Mouse (Mus musculus) liver, adult 2 months (tissue): ENCODE data around the gene 2700049A03Rik. TPM values are rescaled to one million over a fixed set of nuclear protein-coding genes. Genes with fewer than 3 reads are reported as not detected.
"Not testable (repeated sequence)": the region's sequence is repeated elsewhere in the genome, so short reads cannot be mapped to it uniquely, and the experiment has no call there.

Experiments used
- DNase-seq: peaks from one replicate; pipeline ENCODE4 v3.0.0-alpha.2; 2011; ENCODE audit warnings: low read depth, low spot score; ENCODE audit errors: extremely low read depth
- H3K27ac ChIP-seq: fragments of 200-500 bp; replicated peaks from 2 replicates; pipeline ENCODE4 v1.5.1; 2012; ENCODE audit warnings: low read depth, mild to moderate bottlenecking, control low read depth, inconsistent platforms, low read length; ENCODE audit not compliant: insufficient read depth
- H3K27me3 ChIP-seq: fragments of 200-500 bp; 2 replicates; pipeline ENCODE4 v1.6.1; 2012; ENCODE audit warnings: mild to moderate bottlenecking, moderate library complexity, low read length, inconsistent platforms; ENCODE audit not compliant: control insufficient read depth, insufficient read depth
- H3K36me3 ChIP-seq: fragments of 200-500 bp; 2 replicates; pipeline ENCODE4 v1.6.1; 2012; ENCODE audit warnings: low read length, inconsistent platforms; ENCODE audit not compliant: control insufficient read depth, insufficient read depth
- H3K4me1 ChIP-seq: fragments of 200-500 bp; 2 replicates; pipeline ENCODE4 v1.6.1; 2011; ENCODE audit warnings: low read length; ENCODE audit not compliant: control insufficient read depth, insufficient read depth
- H3K4me3 ChIP-seq: fragments of 200-500 bp; 2 replicates; pipeline ENCODE4 v1.5.1; 2011; ENCODE audit warnings: low read depth, mild to moderate bottlenecking, control low read depth, low read length, moderate library complexity; ENCODE audit not compliant: insufficient read depth
- H3K79me2 ChIP-seq: fragments of 200-500 bp; 2 replicates; pipeline ENCODE4 v1.6.1; 2012; ENCODE audit warnings: inconsistent platforms, mild to moderate bottlenecking, low read length, moderate library complexity; ENCODE audit not compliant: control insufficient read depth, insufficient read depth
- H3K9ac ChIP-seq: fragments of 200-500 bp; 2 replicates; pipeline ENCODE4 v1.6.1; 2012; ENCODE audit warnings: low read depth, mild to moderate bottlenecking, control low read depth, inconsistent platforms, low read length
- CTCF ChIP-seq: fragments of 200-500 bp; IDR thresholded peaks from 2 replicates; pipeline ENCODE4 v1.5.1; 2011; ENCODE audit warnings: low read depth, low read length, control low read depth
- POLR2A ChIP-seq: fragments of 200-500 bp; IDR thresholded peaks from 2 replicates; pipeline ENCODE4 v1.6.1; 2011; ENCODE audit warnings: low read length, control low read depth; ENCODE audit not compliant: insufficient read depth; ENCODE audit errors: extremely low read depth
- WGBS: fragments of 180-500 bp; shearing (Covaris S2); methylation state at CpG from one replicate; pipeline ENCODE4 v1.1.7; 2018; 5-methylcytosine and 5-hydroxymethylcytosine counted together
- polyA plus RNA-seq: library from polyadenylated mRNA; depleted of rRNA; stranded (reverse); fragments of >200 nt; gene quantifications from 2 replicates; pipeline ENCODE4 v1.2.3, GENCODE M21; 2012; rRNA removed
- total RNA-seq: library from RNA; depleted of rRNA; stranded (reverse); fragments of >200 nt; gene quantifications from 2 replicates; pipeline ENCODE4 v1.2.3, GENCODE M21; 2014; rRNA removed

Gene 2700049A03Rik
- total RNA-seq (3.4 and 3.5 TPM in 2 replicates), polyA plus RNA-seq (0.56 and 0.93 TPM in 2 replicates)

- WGBS, result under 1% methylated on average over 52 of the region's 52 CpGs
- H3K4me3 ChIP-seq, result peak within 1 kb of the TSS; percentile 77
- peak; percentile 86 for DNase-seq
- peaks cover 7% of the 10 kb centered on the region for H3K4me1 ChIP-seq
- no peaks in the 10 kb centered on the region for H3K27me3 ChIP-seq
- H3K9ac ChIP-seq, result peak within 1 kb of the TSS; percentile 77
- peaks cover 7% of the 10 kb centered on the region for H3K79me2 ChIP-seq
- H3K36me3 ChIP-seq, result peaks cover 14% of the 10 kb centered on the region
- H3K27ac ChIP-seq, result peak within 1 kb of the TSS; percentile 78
- TF ChIP-seq CTCF (no peak), POLR2A (peak; percentile 75)
These were observed at the start of gene 2700049A03Rik, which contains the start of gene Timm9 for GRCm38 (mm10) chr12:71136130-71136973. 2700049A03Rik (plus strand) TSS chr12:71136848. Timm9 (minus strand) TSS chr12:71136684.

DNA sequence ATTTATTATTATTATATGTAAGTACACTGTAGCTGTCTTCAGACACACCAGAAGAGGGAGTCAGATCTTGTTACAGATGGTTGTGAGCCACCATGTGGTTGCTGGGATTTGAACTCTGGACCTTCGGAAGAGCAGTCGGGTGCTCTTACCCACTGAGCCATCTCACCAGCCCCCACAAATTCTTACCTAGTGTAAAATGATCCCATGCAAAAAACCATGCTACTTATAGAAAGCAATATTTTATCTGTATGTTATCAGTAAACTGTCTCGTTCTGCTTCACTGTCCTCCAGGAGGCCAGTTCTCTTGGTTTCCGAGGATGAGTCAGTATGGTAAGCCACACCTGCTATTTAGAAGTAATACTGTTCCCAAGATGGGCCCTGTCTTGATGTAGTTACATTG lies 32.4 kb upstream of the 2700049A03Rik start:
- not testable (repeated sequence) for H3K27me3 ChIP-seq, H3K4me1 ChIP-seq, H3K4me3 ChIP-seq, H3K27ac ChIP-seq, H3K9ac ChIP-seq, H3K79me2 ChIP-seq, H3K36me3 ChIP-seq, DNase-seq
- WGBS, result 82% methylated on average over 4 of the region's 4 CpGs

GRCm38 (mm10) chr12:71107216-71107771 lies 29.4 kb upstream of the 2700049A03Rik start:
- no peak overlapping the region for H3K4me3 ChIP-seq
- TF ChIP-seq POLR2A, result no peak
- TF ChIP-seq CTCF, result no peak
- no peaks in the 10 kb centered on the region for H3K4me1 ChIP-seq
- H3K27me3 ChIP-seq, result no peaks in the 10 kb centered on the region
- no peak overlapping the region for H3K9ac ChIP-seq
- 89% methylated on average over 6 of the region's 6 CpGs for WGBS
- no peak for DNase-seq
- no peaks in the 10 kb centered on the region for H3K79me2 ChIP-seq
- H3K36me3 ChIP-seq, result no peaks in the 10 kb centered on the region
- H3K27ac ChIP-seq, result no peak overlapping the region

DNA sequence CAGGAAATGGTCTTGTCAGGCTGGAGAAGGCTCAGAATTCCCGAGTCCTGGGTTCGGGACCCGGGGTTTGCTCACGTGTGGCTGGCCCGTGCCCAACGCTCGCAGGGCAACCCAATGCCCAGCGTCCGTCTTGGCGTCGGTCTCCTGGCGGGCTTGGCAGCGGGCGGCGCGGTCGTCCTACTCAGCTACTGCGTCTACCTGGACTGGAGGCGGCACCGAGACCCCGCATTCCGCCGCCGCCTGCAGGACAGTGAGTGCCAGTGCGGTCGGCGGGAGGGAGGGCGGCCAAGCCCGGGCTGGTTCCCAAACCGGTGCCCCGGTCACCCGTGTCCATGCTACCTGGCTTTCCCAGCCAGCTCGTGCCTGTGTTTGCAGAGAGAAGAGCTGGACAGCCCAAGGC lies 25.3 kb upstream of the 2700049A03Rik start, which contains the start of gene Tomm20l:
Gene Tomm20l, plus strand, starts transcription at position 98 of the 400 bp plus-strand sequence.
- Histone ChIP-seq H3K36me3 (no peaks in the 10 kb centered on the region), H3K4me3 (peak within 1 kb of the TSS; percentile 36; the same call in 1 of the 2 replicates), H3K4me1 (no peaks in the 10 kb centered on the region), H3K27ac (no peak within 1 kb of the TSS), H3K79me2 (no peaks in the 10 kb centered on the region), H3K9ac (peak within 1 kb of the TSS; percentile 65), H3K27me3 (no peaks in the 10 kb centered on the region)
- peak; percentile 61 for DNase-seq
- TF ChIP-seq CTCF, result peak; percentile 44
- TF ChIP-seq POLR2A, result no peak
- 7% methylated on average over 33 of the region's 33 CpGs for WGBS

GRCm38 (mm10) chr12:71113074-71113473 lies 23.6 kb upstream of the 2700049A03Rik start:
- no peak overlapping the region for H3K4me3 ChIP-seq
- no peak overlapping the region for H3K27ac ChIP-seq
- H3K9ac ChIP-seq, result no peak overlapping the region
- no peak for DNase-seq
- no peaks in the 10 kb centered on the region for H3K4me1 ChIP-seq
- H3K27me3 ChIP-seq, result no peaks in the 10 kb centered on the region
- H3K79me2 ChIP-seq, result no peaks in the 10 kb centered on the region
- H3K36me3 ChIP-seq, result no peaks in the 10 kb centered on the region
- WGBS, result 72% methylated on average over 10 of the region's 10 CpGs
- no peak for TF ChIP-seq CTCF
- TF ChIP-seq POLR2A, result no peak

DNA sequence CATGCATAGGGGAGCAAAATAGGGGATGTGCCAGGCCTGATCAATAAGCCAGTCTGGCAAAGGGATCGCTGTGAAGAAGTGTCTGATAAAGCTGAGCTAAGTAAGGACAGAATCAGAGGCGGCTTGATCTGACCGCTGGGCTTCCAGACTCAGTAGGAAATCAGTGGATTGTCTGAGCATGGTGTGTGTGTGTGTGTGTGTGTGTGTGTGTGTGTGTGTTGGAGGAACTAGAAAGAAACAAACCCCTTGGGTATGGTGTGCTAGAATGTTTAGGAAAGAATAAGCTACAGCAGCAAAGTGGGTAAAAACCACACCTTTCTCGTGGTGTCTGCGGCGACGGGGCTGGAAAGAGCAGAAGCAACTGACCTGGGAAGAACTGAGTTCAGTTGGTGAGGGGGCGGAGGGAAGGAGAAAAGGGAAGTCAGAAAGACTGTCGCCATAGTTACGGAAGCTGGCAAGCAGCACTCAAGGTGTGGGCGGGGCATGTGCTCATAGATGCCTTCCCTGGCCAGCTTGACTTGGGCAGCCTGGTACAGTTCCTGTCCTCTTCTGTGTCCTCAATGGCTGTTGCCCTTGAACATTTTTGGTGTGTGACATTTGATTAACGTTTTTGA lies 22.9 kb upstream of the 2700049A03Rik start:
- H3K4me3 ChIP-seq, result no peak overlapping the region
- 35% methylated on average over 12 of the region's 12 CpGs for WGBS
- DNase-seq, result peak; percentile 19
- TF ChIP-seq CTCF (no peak), POLR2A (no peak)
- no peak overlapping the region for H3K9ac ChIP-seq
- no peaks in the 10 kb centered on the region for H3K4me1 ChIP-seq
- H3K79me2 ChIP-seq, result no peaks in the 10 kb centered on the region
- H3K27me3 ChIP-seq, result no peaks in the 10 kb centered on the region
- H3K36me3 ChIP-seq, result no peaks in the 10 kb centered on the region
- H3K27ac ChIP-seq, result no peak overlapping the region
